Mouse (Mus musculus) megakaryocyte progenitor cell, adult 5-6 weeks (primary cell): Measurements from ENCODE around the gene Rab22a. TPM values are rescaled to one million over a fixed set of nuclear protein-coding genes. Genes with fewer than 3 reads are reported as not detected.

ENCODE experiments used
- total RNA-seq, 2 experiments: library from RNA; stranded (forward) in 1 of 2; stranded (reverse) in 1 of 2; fragments of 157-497, 149-512 nt in 1 of 2; fragments of 200-1000 nt in 1 of 2; gene quantifications; 2 replicates each; pipeline versions ENCODE4 v1.2.3 to v1.2.4; 2015 to 2017

Gene Rab22a
- total RNA-seq, 2 experiments from 2014 or later, result 6.8 to 10.2 TPM

Other genes with a start within 250 kb of the Rab22a start
- gene 1700021F07Rik, start 137.2 kb upstream of the Rab22a start, total RNA-seq (2015), result not detected in 2 replicates
- gene 1700021F07Rik, start 137.2 kb upstream of the Rab22a start, total RNA-seq (2017), result not detected in 2 replicates
- gene Ankrd60, start 81.4 kb upstream of the Rab22a start, total RNA-seq (2015), result 0.88 TPM in 1 of 2 replicates, not detected in the other
- not detected in 2 replicates for gene Ankrd60, start 81.4 kb upstream of the Rab22a start, total RNA-seq (2017)
- not detected in 2 replicates for gene 1700010B08Rik, start 59.7 kb downstream of the Rab22a start, total RNA-seq (2015)
- not detected in 2 replicates for gene 1700010B08Rik, start 59.7 kb downstream of the Rab22a start, total RNA-seq (2017)
- 8.1 and 9.1 TPM in 2 replicates for gene Vapb, start 77.8 kb downstream of the Rab22a start, total RNA-seq (2015)
- 62.1 and 62.5 TPM in 2 replicates for gene Vapb, start 77.8 kb downstream of the Rab22a start, total RNA-seq (2017)